Mouse (Mus musculus): ENCODE measurements around the gene Cd5.

The Cd5 gene

GRCm38 (mm10) chr19:10729889-10730288 lies 8.9 kb downstream of the Cd5 start:
- DNase-seq (ENCODE audit: low read depth, low spot score): no peak

GRCm38 (mm10) chr19:10724629-10725363 lies 14.0 kb downstream of the Cd5 start:
- DNase-seq (ENCODE audit: low read depth, low spot score): no peak

GRCm38 (mm10) chr19:10723649-10724048 lies 15.2 kb downstream of the Cd5 start:
- no peak for DNase-seq (ENCODE audit: low read depth, low spot score)

GRCm38 (mm10) chr19:10723084-10723483 lies 15.7 kb downstream of the Cd5 start:
- DNase-seq (ENCODE audit: low read depth, low spot score): no peak

GRCm38 (mm10) chr19:10721064-10721463 lies 17.7 kb downstream of the Cd5 start:
- DNase-seq (ENCODE audit: low read depth, low spot score): no peak

- no peak for DNase-seq (ENCODE audit: low read depth, low spot score)
Measured at GRCm38 (mm10) chr19:10720524-10720923, 18.3 kb downstream of the Cd5 start.

- DNase-seq (ENCODE audit: low read depth, low spot score): no peak
Measured at GRCm38 (mm10) chr19:10719751-10720150, 19.1 kb downstream of the Cd5 start.

- DNase-seq (ENCODE audit: low read depth, low spot score): no peak
Measured at GRCm38 (mm10) chr19:10718251-10718775, 20.5 kb downstream of the Cd5 start.

- no peak for DNase-seq (ENCODE audit: low read depth, low spot score)
Measured at GRCm38 (mm10) chr19:10715476-10715875, 23.3 kb downstream of the Cd5 start.

- DNase-seq (ENCODE audit: low read depth, low spot score): peak; percentile 64
Measured at GRCm38 (mm10) chr19:10714682-10715475, 23.9 kb downstream of the Cd5 start.

- DNase-seq (ENCODE audit: low read depth, low spot score): no peak
Measured at GRCm38 (mm10) chr19:10714168-10714567, 24.6 kb downstream of the Cd5 start.

GRCm38 (mm10) chr19:10713551-10713950 lies 25.3 kb downstream of the Cd5 start:
- no peak for DNase-seq (ENCODE audit: low read depth, low spot score)

- no peak for DNase-seq (ENCODE audit: low read depth, low spot score)
Measured at GRCm38 (mm10) chr19:10712646-10713045, 26.2 kb downstream of the Cd5 start.

GRCm38 (mm10) chr19:10712194-10712593 lies 26.6 kb downstream of the Cd5 start:
- no peak for DNase-seq (ENCODE audit: low read depth, low spot score)

GRCm38 (mm10) chr19:10710751-10711150 lies 28.1 kb downstream of the Cd5 start:
- no peak for DNase-seq (ENCODE audit: low read depth, low spot score)

- DNase-seq (ENCODE audit: low read depth, low spot score): peak; percentile 41
Measured at GRCm38 (mm10) chr19:10710088-10710511, 28.7 kb downstream of the Cd5 start.

GRCm38 (mm10) chr19:10709360-10710087 lies 29.3 kb downstream of the Cd5 start:
- peak; percentile 81 for DNase-seq (ENCODE audit: low read depth, low spot score)

- DNase-seq (ENCODE audit: low read depth, low spot score): no peak
Measured at GRCm38 (mm10) chr19:10708900-10709299, 29.9 kb downstream of the Cd5 start.

GRCm38 (mm10) chr19:10707881-10708280 lies 30.9 kb downstream of the Cd5 start:
- no peak for DNase-seq (ENCODE audit: low read depth, low spot score)

- no peak for DNase-seq (ENCODE audit: low read depth, low spot score)
Measured at GRCm38 (mm10) chr19:10707087-10707875, 31.5 kb downstream of the Cd5 start.

- DNase-seq (ENCODE audit: low read depth, low spot score): no peak
Measured at GRCm38 (mm10) chr19:10703470-10703869, 35.3 kb downstream of the Cd5 start.
